Mouse (Mus musculus) MEL (cell line): ENCODE measurements at regions not wholly inside any gene's neighbourhood (a gene's known extent, or its start where the extent isn't known, plus 50 kb on each side); places are given as distances from the start of the nearest gene placed in this dataset.

ENCODE experiments used
- DNase-seq: peaks from one replicate; pipeline ENCODE4 v3.0.0; 2011; ENCODE audit warnings: low read depth, low spot score
- H3K27ac ChIP-seq: 2 replicates; pipeline ENCODE4 v1.5.1; 2012; ENCODE audit warnings: low read depth, mild to moderate bottlenecking, control low read depth, low read length, moderate library complexity; ENCODE audit not compliant: control insufficient read depth
- H3K27me3 ChIP-seq, 2 experiments: fragments of 150-350 bp in 1 of 2; sonication (generic) in 1 of 2; 2 replicates each; pipeline ENCODE4 v1.6.1; 2012; ENCODE audit warnings: low read length in 2 of 2, mild to moderate bottlenecking in 2 of 2, improper control_type of control experiment in 1 of 2, moderate library complexity in 1 of 2; ENCODE audit not compliant: insufficient read depth in 2 of 2, control insufficient read depth in 1 of 2
- H3K36me3 ChIP-seq, 2 experiments: 2 replicates each; pipeline ENCODE4 v1.6.1; 2012 to 2014; ENCODE audit warnings: low read length in 2 of 2, improper control_type of control experiment in 1 of 2, inconsistent platforms in 1 of 2, mild to moderate bottlenecking in 1 of 2; ENCODE audit not compliant: insufficient read depth in 2 of 2, control insufficient read depth in 1 of 2
- H3K4me1 ChIP-seq, 2 experiments: fragments of 150-350 bp in 1 of 2; sonication (generic) in 1 of 2; 2 replicates each; pipeline ENCODE4 v1.6.1; 2012; ENCODE audit warnings: low read length in 2 of 2, improper control_type of control experiment in 1 of 2, mild to moderate bottlenecking in 1 of 2; ENCODE audit not compliant: insufficient read depth in 2 of 2, control insufficient read depth in 1 of 2
- H3K4me3 ChIP-seq, 2 experiments: fragments of 150-350 bp in 1 of 2; sonication (generic) in 1 of 2; 2 replicates each; pipeline ENCODE4 v1.5.1; 2012; ENCODE audit warnings: low read depth in 2 of 2, low read length in 2 of 2, mild to moderate bottlenecking in 2 of 2, moderate library complexity in 2 of 2, control low read depth in 1 of 2, improper control_type of control experiment in 1 of 2; ENCODE audit not compliant: control insufficient read depth in 1 of 2, insufficient read depth in 1 of 2
- H3K79me2 ChIP-seq: 2 replicates; pipeline ENCODE4 v1.6.1; 2012; ENCODE audit warnings: mild to moderate bottlenecking, low read length, moderate library complexity; ENCODE audit not compliant: control insufficient read depth, poor library complexity, insufficient read depth
- H3K9ac ChIP-seq: 2 replicates; pipeline ENCODE4 v1.6.1; 2012; ENCODE audit warnings: low read depth, mild to moderate bottlenecking, control low read depth, low read length, moderate library complexity; ENCODE audit not compliant: control insufficient read depth, poor library complexity, severe bottlenecking
- H3K9me3 ChIP-seq: fragments of 150-350 bp; sonication (generic); replicated peaks from 2 replicates; pipeline ENCODE4 v1.6.1; 2012; ENCODE audit warnings: mild to moderate bottlenecking, low read length, improper control_type of control experiment, moderate library complexity; ENCODE audit not compliant: insufficient read depth
- CHD2 ChIP-seq: IDR thresholded peaks from 2 replicates; pipeline ENCODE4 v1.6.1; 2011; ENCODE audit warnings: low read length, improper control_type of control experiment
- E2F4 ChIP-seq: IDR thresholded peaks from 2 replicates; pipeline ENCODE4 v1.6.1; 2011; ENCODE audit warnings: low read depth, low read length, improper control_type of control experiment, borderline replicate concordance
- ELF1 ChIP-seq: IDR thresholded peaks from 2 replicates; pipeline ENCODE4 v1.6.1; 2014; ENCODE audit warnings: low read depth, mild to moderate bottlenecking, inconsistent platforms, low read length, improper control_type of control experiment, moderate library complexity
- ETS1 ChIP-seq: IDR thresholded peaks from 2 replicates; pipeline ENCODE4 v1.6.1; 2012; ENCODE audit warnings: low read depth, mild to moderate bottlenecking, inconsistent platforms, low read length, improper control_type of control experiment, moderate library complexity
- HCFC1 ChIP-seq: IDR thresholded peaks from 2 replicates; pipeline ENCODE4 v1.6.1; 2012; ENCODE audit warnings: low read depth, mild to moderate bottlenecking, inconsistent platforms, low read length, improper control_type of control experiment, moderate library complexity
- JUND ChIP-seq: IDR thresholded peaks from 2 replicates; pipeline ENCODE4 v1.6.1; 2011; ENCODE audit warnings: low read depth, mild to moderate bottlenecking, improper control_type of control experiment, low read length
- MAFK ChIP-seq: IDR thresholded peaks from 2 replicates; pipeline ENCODE4 v1.6.1; 2011; ENCODE audit warnings: low read depth, mild to moderate bottlenecking, low read length, improper control_type of control experiment, borderline replicate concordance
- MAX ChIP-seq: IDR thresholded peaks from 2 replicates; pipeline ENCODE4 v1.6.1; 2011; ENCODE audit warnings: low read length, improper control_type of control experiment
- MEF2A ChIP-seq: IDR thresholded peaks from 2 replicates; pipeline ENCODE4 v1.6.1; 2014; ENCODE audit warnings: low read depth, mild to moderate bottlenecking, inconsistent platforms, low read length, improper control_type of control experiment; ENCODE audit not compliant: poor library complexity, insufficient replicate concordance, severe bottlenecking; ENCODE audit errors: extremely low read depth
- MYB ChIP-seq: IDR thresholded peaks from 2 replicates; pipeline ENCODE4 v1.6.1; 2011; ENCODE audit warnings: mild to moderate bottlenecking, low read depth, low read length, improper control_type of control experiment
- NELFE ChIP-seq: IDR thresholded peaks from 2 replicates; pipeline ENCODE4 v1.6.1; 2011; ENCODE audit warnings: low read depth, low read length, improper control_type of control experiment
- POLR2A ChIP-seq, 2 experiments: IDR thresholded peaks; 2 replicates each; pipeline ENCODE4 v1.6.1; 2011 to 2012; ENCODE audit warnings: low read length in 2 of 2, mild to moderate bottlenecking in 2 of 2, control low read depth in 1 of 2, improper control_type of control experiment in 1 of 2, low read depth in 1 of 2, moderate library complexity in 1 of 2; ENCODE audit not compliant: control insufficient read depth in 1 of 2, insufficient read depth in 1 of 2, poor library complexity in 1 of 2
- POLR2AphosphoS5 ChIP-seq: IDR thresholded peaks from 2 replicates; pipeline ENCODE4 v1.6.1; 2012; ENCODE audit warnings: low read depth, borderline replicate concordance, mild to moderate bottlenecking, inconsistent platforms, low read length, moderate library complexity, mixed read lengths
- RAD21 ChIP-seq: IDR thresholded peaks from 2 replicates; pipeline ENCODE4 v1.6.1; 2011; ENCODE audit warnings: mild to moderate bottlenecking, low read depth, low read length, improper control_type of control experiment
- SIN3A ChIP-seq: IDR thresholded peaks from 2 replicates; pipeline ENCODE4 v1.6.1; 2012; ENCODE audit warnings: low read length, improper control_type of control experiment, inconsistent platforms
- TBP ChIP-seq: IDR thresholded peaks from 2 replicates; pipeline ENCODE4 v1.8.0; 2011; ENCODE audit warnings: low read depth, low read length, improper control_type of control experiment
- TCF12 ChIP-seq: IDR thresholded peaks from 2 replicates; pipeline ENCODE4 v1.6.1; 2014; ENCODE audit warnings: low read depth, mild to moderate bottlenecking, inconsistent platforms, low read length, improper control_type of control experiment, moderate library complexity
- USF1 ChIP-seq: IDR thresholded peaks from 2 replicates; pipeline ENCODE4 v1.6.1; 2014; ENCODE audit warnings: low read depth, mild to moderate bottlenecking, inconsistent platforms, low read length, improper control_type of control experiment, moderate library complexity
- ZMIZ1 ChIP-seq: IDR thresholded peaks from 2 replicates; pipeline ENCODE4 v1.6.1; 2012; ENCODE audit warnings: low read depth, mild to moderate bottlenecking, inconsistent platforms, low read length, improper control_type of control experiment, moderate library complexity
- ZNF384 ChIP-seq: IDR thresholded peaks from 2 replicates; pipeline ENCODE4 v1.6.1; 2012; ENCODE audit warnings: low read depth, mild to moderate bottlenecking, inconsistent platforms, low read length, improper control_type of control experiment

GRCm38 (mm10) chr4:97432681-97433080 lies 249.7 kb upstream of the Gm10192 start:
- Histone ChIP-seq H3K27me3 (no peaks in the 10 kb centered on the region), H3K27ac (no peak overlapping the region), H3K9me3 (no peaks in the 10 kb centered on the region), H3K9ac (no peak overlapping the region), H3K4me1 (no peaks in the 10 kb centered on the region), H3K36me3 (no peaks in the 10 kb centered on the region), H3K4me3 (no peak overlapping the region), H3K79me2 (no peaks in the 10 kb centered on the region)
- no peak for DNase-seq
- TF ChIP-seq MAFK = no peak
- no peak for TF ChIP-seq ZMIZ1
- TF ChIP-seq JUND = no peak
- TF ChIP-seq MAX = no peak
- TF ChIP-seq ETS1 = no peak
- no peak for TF ChIP-seq E2F4
- TF ChIP-seq HCFC1 = no peak
- no peak for TF ChIP-seq CHD2
- TF ChIP-seq RAD21 = no peak
- TF ChIP-seq NELFE = no peak
- TF ChIP-seq TBP = no peak
- TF ChIP-seq SIN3A = no peak
- no peak for TF ChIP-seq MEF2A
- no peak for TF ChIP-seq POLR2A (IDR thresholded peaks at IDR 0.05; ENCODE audit: control insufficient read depth in 1 of 2, insufficient read depth in 1 of 2, low read depth in 1 of 2, low read length in 2 of 2, poor library complexity in 1 of 2)
- no peak for TF ChIP-seq MYB
- TF ChIP-seq ELF1 = no peak
- TF ChIP-seq USF1 = no peak
- TF ChIP-seq ZNF384 = no peak
- no peak for TF ChIP-seq TCF12

GRCm38 (mm10) chr4:97432094-97432493 lies 249.1 kb upstream of the Gm10192 start:
- H3K9ac ChIP-seq = no peak overlapping the region
- H3K36me3 ChIP-seq = no peaks in the 10 kb centered on the region
- DNase-seq = no peak
- no peak overlapping the region for H3K4me3 ChIP-seq
- no peaks in the 10 kb centered on the region for H3K9me3 ChIP-seq
- no peaks in the 10 kb centered on the region for H3K4me1 ChIP-seq
- TF ChIP-seq ZMIZ1 (no peak), ZNF384 (no peak), POLR2AphosphoS5 (no peak)
- no peaks in the 10 kb centered on the region for H3K79me2 ChIP-seq
- H3K27me3 ChIP-seq = no peaks in the 10 kb centered on the region
- no peak overlapping the region for H3K27ac ChIP-seq
